Mouse (Mus musculus): ENCODE results near the gene Prrt1. TPM values are rescaled to one million over a fixed set of nuclear protein-coding genes. Genes with fewer than 3 reads are reported as not detected.

The Prrt1 gene
- polyA plus RNA-seq, 1 experiment from 2014 or later: 0.10 TPM

DNA sequence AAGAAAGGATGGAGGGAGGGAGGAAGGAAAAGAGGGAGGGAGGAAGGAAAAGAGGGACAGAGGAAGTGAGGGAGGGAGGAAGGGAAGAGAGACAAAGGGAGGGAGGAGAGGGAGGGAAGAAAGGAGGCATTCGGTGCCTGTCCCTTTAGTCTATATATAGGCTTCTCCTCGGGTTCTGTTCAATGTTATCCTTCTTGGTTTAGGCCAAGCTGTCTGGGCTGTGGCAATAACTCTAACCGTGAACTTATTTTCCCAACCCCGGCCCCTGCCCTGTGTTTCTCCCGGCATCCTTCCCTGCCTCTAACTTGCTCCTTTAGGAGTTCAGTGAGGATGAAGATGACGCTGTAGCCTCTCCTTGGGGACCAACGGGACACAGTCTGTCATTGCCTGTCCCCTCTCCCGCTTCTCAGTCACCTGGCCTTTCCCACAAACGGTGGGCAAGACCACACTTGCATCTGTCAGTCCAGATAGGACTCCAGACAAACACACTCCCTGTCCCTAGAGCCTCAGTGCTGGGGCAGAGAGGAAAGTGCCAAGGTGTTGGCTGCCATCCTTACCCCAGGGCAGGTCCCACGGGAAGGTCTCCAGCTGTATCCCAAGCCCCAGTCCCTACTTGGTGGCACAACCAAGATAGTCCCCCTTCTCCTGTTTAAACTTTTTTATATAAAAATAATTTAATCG, 45.3 kb downstream of the Prrt1 start:
- 66% methylated on average over 11 of the region's 11 CpGs for WGBS

DNA sequence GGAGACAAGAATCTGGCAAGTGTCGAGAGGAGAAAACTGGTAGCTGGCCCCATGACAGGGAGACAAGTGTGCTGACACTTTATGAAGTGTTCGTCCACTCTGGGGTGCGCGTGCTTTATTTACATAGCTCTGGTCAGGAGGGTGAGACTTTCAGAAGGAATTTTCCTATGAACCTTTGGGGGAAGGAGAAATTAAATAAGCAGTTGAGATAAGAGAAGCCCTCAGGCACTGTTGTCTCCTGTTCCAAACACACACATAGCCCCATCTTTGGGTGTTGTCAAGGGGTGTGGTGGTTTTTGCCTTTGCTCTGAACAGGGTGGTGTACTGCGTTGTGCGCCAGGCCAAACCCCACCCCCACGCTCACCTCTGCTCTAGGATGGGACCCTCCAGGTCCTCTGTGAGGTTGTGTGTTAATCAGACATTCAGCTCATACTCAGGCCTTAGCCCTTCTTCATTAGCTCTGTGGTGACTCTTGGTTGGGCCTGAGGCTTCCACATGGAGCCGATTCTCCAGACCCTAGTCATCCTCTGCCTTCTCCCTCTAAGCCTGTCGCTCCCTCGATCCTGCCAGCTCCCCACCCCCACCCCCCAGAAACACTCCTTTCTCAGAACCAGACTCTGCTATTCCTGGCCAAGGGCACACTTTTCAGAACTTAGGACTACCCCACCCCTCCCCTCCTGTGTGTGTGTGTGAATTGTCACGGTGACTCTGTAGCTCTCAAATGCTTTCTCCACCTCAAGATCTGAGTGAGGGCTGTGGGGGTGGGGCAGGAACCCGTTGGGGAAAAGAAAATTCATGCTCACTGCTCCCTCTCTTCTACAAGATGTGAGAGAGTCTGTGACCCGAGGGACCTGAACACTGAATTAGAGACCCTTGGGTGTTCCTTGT, 46.1 kb downstream of the Prrt1 start:
- Histone ChIP-seq H3K36me3 (replicated peaks; ENCODE audit: control insufficient read depth, insufficient read depth, low read depth, low read length) (no peaks in the 10 kb centered on the region), H3K4me3 (ENCODE audit: low read depth, low read length) (no peak overlapping the region), H3K27ac (replicated peaks; ENCODE audit: low read depth, low read length) (no peak overlapping the region), H3K27me3 (ENCODE audit: control insufficient read depth, insufficient read depth, low read length) (peaks cover 34% of the 10 kb centered on the region), H3K4me1 (ENCODE audit: control insufficient read depth, insufficient read depth, low read length) (peaks cover 9% of the 10 kb centered on the region), H3K9me3 (replicated peaks; ENCODE audit: control insufficient read depth, low read length) (no peaks in the 10 kb centered on the region), H3K9ac (replicated peaks; ENCODE audit: low read length) (no peak overlapping the region), H3K4me2 (ENCODE audit: low read depth, low read length) (no peak overlapping the region)
- no peak for ATAC-seq (replicated peaks; ENCODE audit: insufficient number of reproducible peaks, low FRiP score, low TSS enrichment, low read depth)
- 76% methylated on average over 13 of the region's 13 CpGs for WGBS
- DNase-seq (ENCODE audit: low spot score): no peak

More for the DNA sequence above, 45.3 kb downstream of the Prrt1 start:
- H3K27ac ChIP-seq (replicated peaks; ENCODE audit: low read depth, low read length): no peak overlapping the region
- no peak overlapping the region for H3K4me2 ChIP-seq (ENCODE audit: low read depth, low read length)
- no peak for ATAC-seq (replicated peaks; ENCODE audit: insufficient number of reproducible peaks, low FRiP score, low TSS enrichment, low read depth)
- H3K9me3 ChIP-seq (replicated peaks; ENCODE audit: control insufficient read depth, low read length): no peaks in the 10 kb centered on the region
- DNase-seq (ENCODE audit: low spot score): no peak
- H3K27me3 ChIP-seq (ENCODE audit: control insufficient read depth, insufficient read depth, low read length): peaks cover 42% of the 10 kb centered on the region
- H3K9ac ChIP-seq (replicated peaks; ENCODE audit: low read length): no peak overlapping the region
- H3K4me1 ChIP-seq (ENCODE audit: control insufficient read depth, insufficient read depth, low read length): peaks cover 9% of the 10 kb centered on the region
- H3K4me3 ChIP-seq (ENCODE audit: low read depth, low read length): no peak overlapping the region
- no peaks in the 10 kb centered on the region for H3K36me3 ChIP-seq (replicated peaks; ENCODE audit: control insufficient read depth, insufficient read depth, low read depth, low read length)

DNA sequence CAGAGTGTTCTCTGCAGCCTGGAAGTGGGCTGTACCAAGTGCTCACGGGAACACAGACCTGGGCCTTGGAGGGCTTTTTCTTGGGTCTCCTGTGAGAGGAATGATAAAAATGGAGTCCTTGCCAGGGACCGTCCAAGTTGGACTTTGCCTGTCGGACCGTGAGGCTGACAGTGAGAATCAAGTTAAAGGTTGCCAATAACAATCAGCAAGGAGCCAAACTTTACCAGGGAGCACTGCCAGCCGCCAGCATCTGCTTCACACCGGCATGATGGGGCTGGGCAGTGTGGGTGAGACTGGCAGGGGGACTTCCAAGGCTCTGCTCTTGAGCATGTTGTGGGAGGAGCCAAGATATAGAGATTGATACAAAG, 46.7 kb downstream of the Prrt1 start:
- WGBS: 82% methylated on average over 6 of the region's 6 CpGs
- DNase-seq (ENCODE audit: low spot score) (no peak), ATAC-seq (replicated peaks; ENCODE audit: insufficient number of reproducible peaks, low FRiP score, low TSS enrichment, low read depth) (no peak)
- Histone ChIP-seq H3K27ac (replicated peaks; ENCODE audit: low read depth, low read length) (no peak overlapping the region), H3K4me2 (ENCODE audit: low read depth, low read length) (no peak overlapping the region), H3K27me3 (ENCODE audit: control insufficient read depth, insufficient read depth, low read length) (peaks cover 28% of the 10 kb centered on the region), H3K9ac (replicated peaks; ENCODE audit: low read length) (no peak overlapping the region), H3K4me3 (ENCODE audit: low read depth, low read length) (no peak overlapping the region), H3K4me1 (ENCODE audit: control insufficient read depth, insufficient read depth, low read length) (peaks cover 7% of the 10 kb centered on the region), H3K36me3 (replicated peaks; ENCODE audit: control insufficient read depth, insufficient read depth, low read depth, low read length) (no peaks in the 10 kb centered on the region), H3K9me3 (replicated peaks; ENCODE audit: control insufficient read depth, low read length) (no peaks in the 10 kb centered on the region)

DNA sequence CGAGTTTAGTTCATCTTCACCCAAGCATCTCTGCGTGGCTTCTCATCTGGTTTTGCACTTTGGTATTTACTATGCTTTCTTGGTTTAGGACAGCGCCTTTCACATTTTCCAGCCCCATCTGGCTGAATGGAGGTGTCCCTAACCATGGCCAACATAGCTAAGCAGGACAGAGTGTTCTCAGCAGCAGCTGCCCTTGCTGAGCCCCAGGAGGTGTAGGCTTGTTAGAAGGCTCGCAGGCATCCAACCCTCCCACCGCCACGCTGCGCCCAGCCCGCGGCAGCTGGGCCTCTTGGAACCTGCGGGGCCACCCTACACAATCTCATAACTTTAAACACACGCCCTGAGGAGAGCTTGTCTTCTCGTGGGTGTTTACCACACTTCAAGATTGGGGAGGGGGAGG, 47.3 kb downstream of the Prrt1 start:
- H3K27ac ChIP-seq (replicated peaks; ENCODE audit: low read depth, low read length): no peak overlapping the region
- ATAC-seq (replicated peaks; ENCODE audit: insufficient number of reproducible peaks, low FRiP score, low TSS enrichment, low read depth): no peak
- peaks cover 4% of the 10 kb centered on the region for H3K4me1 ChIP-seq (ENCODE audit: control insufficient read depth, insufficient read depth, low read length)
- DNase-seq (ENCODE audit: low spot score): no peak
- peaks cover 22% of the 10 kb centered on the region for H3K27me3 ChIP-seq (ENCODE audit: control insufficient read depth, insufficient read depth, low read length)
- H3K9me3 ChIP-seq (replicated peaks; ENCODE audit: control insufficient read depth, low read length): no peaks in the 10 kb centered on the region
- H3K9ac ChIP-seq (replicated peaks; ENCODE audit: low read length): no peak overlapping the region
- no peak overlapping the region for H3K4me2 ChIP-seq (ENCODE audit: low read depth, low read length)
- H3K4me3 ChIP-seq (ENCODE audit: low read depth, low read length): no peak overlapping the region
- H3K36me3 ChIP-seq (replicated peaks; ENCODE audit: control insufficient read depth, insufficient read depth, low read depth, low read length): no peaks in the 10 kb centered on the region
- 78% methylated on average over 12 of the region's 12 CpGs for WGBS

DNA sequence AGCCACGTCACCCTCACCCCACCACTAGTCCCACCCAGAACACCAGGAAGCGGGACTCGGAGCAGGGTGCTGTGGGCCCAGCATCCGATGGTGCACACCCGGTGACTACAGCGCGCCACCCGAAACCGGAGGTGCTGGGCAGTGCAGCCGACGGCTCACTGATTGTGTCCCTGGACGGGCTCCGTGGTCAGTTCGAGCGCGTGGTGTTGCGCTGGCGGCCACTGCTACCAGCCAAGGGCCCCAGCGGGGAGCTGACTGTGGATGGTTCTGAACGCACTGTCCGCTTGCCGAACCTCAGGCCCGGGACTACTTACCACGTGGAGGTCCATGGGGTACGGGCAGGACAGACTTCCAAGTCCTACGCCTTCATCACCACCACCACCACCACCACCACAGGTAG, 50.9 kb downstream of the Prrt1 start:
- H3K27me3 ChIP-seq (ENCODE audit: control insufficient read depth, insufficient read depth, low read length): no peaks in the 10 kb centered on the region
- H3K9me3 ChIP-seq (replicated peaks; ENCODE audit: control insufficient read depth, low read length): no peaks in the 10 kb centered on the region
- no peaks in the 10 kb centered on the region for H3K4me1 ChIP-seq (ENCODE audit: control insufficient read depth, insufficient read depth, low read length)
- no peaks in the 10 kb centered on the region for H3K36me3 ChIP-seq (replicated peaks; ENCODE audit: control insufficient read depth, insufficient read depth, low read depth, low read length)
- no peak overlapping the region for H3K4me2 ChIP-seq (ENCODE audit: low read depth, low read length)
- no peak overlapping the region for H3K4me3 ChIP-seq (ENCODE audit: low read depth, low read length)
- WGBS: 72% methylated on average over 25 of the region's 26 CpGs
- H3K9ac ChIP-seq (replicated peaks; ENCODE audit: low read length): no peak overlapping the region
- DNase-seq (ENCODE audit: low spot score) (no peak), ATAC-seq (replicated peaks; ENCODE audit: insufficient number of reproducible peaks, low FRiP score, low TSS enrichment, low read depth) (no peak)
- H3K27ac ChIP-seq (replicated peaks; ENCODE audit: low read depth, low read length): no peak overlapping the region

DNA sequence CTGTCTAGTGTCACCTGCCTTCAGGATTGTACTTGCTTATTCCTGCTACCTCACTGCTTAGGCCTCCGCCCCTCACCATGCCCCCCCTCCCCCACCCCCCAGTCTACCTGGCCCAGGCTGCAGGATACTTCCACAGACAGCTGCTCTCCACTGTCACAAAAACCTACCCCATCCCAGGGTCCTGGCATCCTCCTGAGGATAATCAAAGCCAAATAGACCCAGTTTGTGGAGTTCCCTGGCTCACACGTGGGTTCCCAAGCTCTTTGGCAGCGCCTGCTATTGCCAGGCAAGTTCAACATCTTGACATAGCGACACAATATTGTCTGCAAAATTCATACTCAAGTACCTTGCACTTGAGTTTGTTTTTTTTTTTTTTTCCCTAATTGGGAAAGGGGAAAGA, 51.3 kb downstream of the Prrt1 start:
- Histone ChIP-seq H3K4me3 (ENCODE audit: low read depth, low read length) (no peak overlapping the region), H3K9me3 (replicated peaks; ENCODE audit: control insufficient read depth, low read length) (no peaks in the 10 kb centered on the region), H3K27ac (replicated peaks; ENCODE audit: low read depth, low read length) (no peak overlapping the region), H3K4me2 (ENCODE audit: low read depth, low read length) (no peak overlapping the region), H3K4me1 (ENCODE audit: control insufficient read depth, insufficient read depth, low read length) (no peaks in the 10 kb centered on the region), H3K36me3 (replicated peaks; ENCODE audit: control insufficient read depth, insufficient read depth, low read depth, low read length) (no peaks in the 10 kb centered on the region), H3K27me3 (ENCODE audit: control insufficient read depth, insufficient read depth, low read length) (no peaks in the 10 kb centered on the region), H3K9ac (replicated peaks; ENCODE audit: low read length) (no peak overlapping the region)
- ATAC-seq (replicated peaks; ENCODE audit: insufficient number of reproducible peaks, low FRiP score, low TSS enrichment, low read depth): no peak
- WGBS: 83% methylated on average over 4 of the region's 4 CpGs
- no peak for DNase-seq (ENCODE audit: low spot score)

DNA sequence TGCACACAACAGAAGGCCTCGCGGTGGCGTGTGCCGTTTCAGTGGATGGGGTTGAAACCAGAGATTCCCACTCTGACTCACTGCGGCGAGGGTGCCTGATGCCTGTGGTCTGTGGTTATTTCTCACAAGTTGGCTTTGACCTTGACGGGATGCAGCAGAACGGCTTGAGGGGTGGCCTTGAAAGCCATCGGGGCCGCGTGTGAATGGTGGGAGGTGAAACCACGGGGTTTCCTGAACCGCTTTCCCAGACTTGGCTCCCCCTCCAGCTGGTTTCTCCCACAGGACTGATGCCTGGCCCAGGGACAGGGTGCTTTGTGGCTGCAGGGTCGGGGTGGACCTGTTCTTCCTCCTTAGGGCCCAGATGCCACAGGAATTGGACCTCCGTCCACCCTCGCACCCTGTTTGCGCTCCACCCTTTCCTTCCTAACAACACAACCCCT, 51.8 kb downstream of the Prrt1 start:
- 78% methylated on average over 17 of the region's 17 CpGs for WGBS
- H3K9me3 ChIP-seq (replicated peaks; ENCODE audit: control insufficient read depth, low read length): no peaks in the 10 kb centered on the region
- no peaks in the 10 kb centered on the region for H3K27me3 ChIP-seq (ENCODE audit: control insufficient read depth, insufficient read depth, low read length)
- no peak overlapping the region for H3K9ac ChIP-seq (replicated peaks; ENCODE audit: low read length)
- no peak overlapping the region for H3K4me2 ChIP-seq (ENCODE audit: low read depth, low read length)
- no peak for ATAC-seq (replicated peaks; ENCODE audit: insufficient number of reproducible peaks, low FRiP score, low TSS enrichment, low read depth)
- DNase-seq (ENCODE audit: low spot score): no peak
- H3K27ac ChIP-seq (replicated peaks; ENCODE audit: low read depth, low read length): no peak overlapping the region
- H3K4me3 ChIP-seq (ENCODE audit: low read depth, low read length): no peak overlapping the region
- H3K36me3 ChIP-seq (replicated peaks; ENCODE audit: control insufficient read depth, insufficient read depth, low read depth, low read length): no peaks in the 10 kb centered on the region
- H3K4me1 ChIP-seq (ENCODE audit: control insufficient read depth, insufficient read depth, low read length): no peaks in the 10 kb centered on the region

DNA sequence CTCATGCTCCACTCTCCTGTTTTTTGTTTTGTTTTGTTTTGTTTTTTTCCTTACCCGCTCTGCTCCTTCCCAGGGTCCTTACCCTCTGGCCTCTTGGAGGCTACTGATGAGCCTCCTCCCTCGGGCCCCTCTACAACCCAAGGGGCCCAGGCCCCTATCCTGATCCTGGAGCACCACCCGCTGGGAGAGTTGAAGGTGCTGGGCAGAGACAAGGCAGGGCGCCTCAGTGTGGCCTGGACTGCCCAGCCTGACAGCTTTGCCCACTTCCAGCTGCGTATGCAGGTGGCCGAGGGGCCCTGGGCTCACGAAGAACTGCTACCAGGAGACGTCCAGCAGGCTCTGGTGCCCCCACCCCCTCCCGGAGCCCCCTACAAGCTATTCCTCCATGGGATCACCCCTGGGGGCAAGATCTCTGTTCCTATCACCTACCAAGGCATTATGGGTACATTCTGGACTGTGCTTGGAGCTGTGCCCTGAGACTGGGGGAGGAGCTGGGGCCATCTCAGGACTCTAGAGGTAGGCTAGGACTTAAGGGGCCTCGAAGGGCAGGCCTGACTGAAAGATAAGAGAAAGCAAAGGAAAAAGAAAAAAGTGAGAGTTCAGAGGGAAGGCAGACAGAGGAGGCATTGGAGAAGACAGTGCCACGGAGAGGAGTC, 52.7 kb downstream of the Prrt1 start:
- Histone ChIP-seq H3K4me3 (ENCODE audit: low read depth, low read length) (no peak overlapping the region), H3K36me3 (replicated peaks; ENCODE audit: control insufficient read depth, insufficient read depth, low read depth, low read length) (no peaks in the 10 kb centered on the region), H3K27ac (replicated peaks; ENCODE audit: low read depth, low read length) (no peak overlapping the region), H3K27me3 (ENCODE audit: control insufficient read depth, insufficient read depth, low read length) (no peaks in the 10 kb centered on the region), H3K9me3 (replicated peaks; ENCODE audit: control insufficient read depth, low read length) (no peaks in the 10 kb centered on the region), H3K4me2 (ENCODE audit: low read depth, low read length) (no peak overlapping the region), H3K4me1 (ENCODE audit: control insufficient read depth, insufficient read depth, low read length) (no peaks in the 10 kb centered on the region), H3K9ac (replicated peaks; ENCODE audit: low read length) (no peak overlapping the region)
- ATAC-seq (replicated peaks; ENCODE audit: insufficient number of reproducible peaks, low FRiP score, low TSS enrichment, low read depth): no peak
- DNase-seq (ENCODE audit: low spot score): no peak
- 73% methylated on average over 11 of the region's 11 CpGs for WGBS

Data from embryonic facial prominence, embryonic 11.5 days (tissue).